Mouse (Mus musculus) CH12.LX (cell line): Measurements from ENCODE around the gene Npm3. TPM values are rescaled to one million over a fixed set of nuclear protein-coding genes. Genes with fewer than 3 reads are reported as not detected.

Experiments used
- DNase-seq: peaks from one replicate; pipeline ENCODE4 v3.0.0-alpha.2; 2013; ENCODE audit errors: extremely low read depth
- H3K27ac ChIP-seq: 2 replicates; pipeline ENCODE4 v1.5.1; 2012; ENCODE audit warnings: low read depth, mild to moderate bottlenecking, control low read depth, moderate library complexity; ENCODE audit not compliant: insufficient read depth
- H3K27me3 ChIP-seq: replicated peaks from 2 replicates; pipeline ENCODE3; 2012; ENCODE audit warnings: inconsistent platforms
- H3K36me3 ChIP-seq, 2 experiments: replicated peaks in 1 of 2; 2 replicates each; pipeline versions ENCODE3 to v1.6.1; 2012; ENCODE audit warnings: inconsistent platforms in 1 of 2, low read length in 1 of 2, mild to moderate bottlenecking in 1 of 2, mixed read lengths in 1 of 2, moderate library complexity in 1 of 2; ENCODE audit not compliant: control insufficient read depth in 1 of 2, insufficient read depth in 1 of 2
- H3K4me1 ChIP-seq, 2 experiments: 2 replicates each; pipeline ENCODE4 v1.6.1; 2012; ENCODE audit warnings: inconsistent platforms in 1 of 2, moderate library complexity in 1 of 2; ENCODE audit not compliant: insufficient read depth in 2 of 2, control insufficient read depth in 1 of 2
- H3K4me2 ChIP-seq: 2 replicates; pipeline ENCODE4 v1.6.1; 2012; ENCODE audit warnings: low read depth, mild to moderate bottlenecking, control low read depth; ENCODE audit not compliant: poor library complexity, insufficient read depth, severe bottlenecking
- H3K4me3 ChIP-seq, 3 experiments: fragments of 150-350 bp in 1 of 3; sonication (generic) in 1 of 3; replicated peaks in 1 of 3; 2 replicates each; pipeline versions ENCODE3 to v1.5.1; 2011 to 2012; ENCODE audit warnings: low read depth in 2 of 3, low read length in 2 of 3, mild to moderate bottlenecking in 2 of 3, moderate library complexity in 2 of 3, control low read depth in 1 of 3, improper control_type of control experiment in 1 of 3, inconsistent platforms in 1 of 3, mixed read lengths in 1 of 3; ENCODE audit not compliant: poor library complexity in 1 of 3
- H3K79me2 ChIP-seq: replicated peaks from 2 replicates; pipeline ENCODE4 v1.6.1; 2012; ENCODE audit warnings: mild to moderate bottlenecking, moderate library complexity; ENCODE audit not compliant: control insufficient read depth, poor library complexity, insufficient read depth, severe bottlenecking; ENCODE audit errors: extremely low read depth
- H3K9ac ChIP-seq: 2 replicates; pipeline ENCODE4 v1.6.1; 2012; ENCODE audit warnings: low read depth, mild to moderate bottlenecking, control low read depth, moderate library complexity; ENCODE audit not compliant: insufficient read depth
- H3K9me3 ChIP-seq: replicated peaks from 2 replicates; pipeline ENCODE3; 2012; ENCODE audit warnings: low read length, inconsistent platforms, mixed read lengths
- E2F4 ChIP-seq: IDR thresholded peaks from 2 replicates; pipeline ENCODE4 v1.6.1; 2011; ENCODE audit warnings: low read depth, low read length, improper control_type of control experiment; ENCODE audit not compliant: insufficient replicate concordance
- ELF1 ChIP-seq: IDR thresholded peaks from 2 replicates; pipeline ENCODE4 v1.6.1; 2014; ENCODE audit warnings: low read depth, mild to moderate bottlenecking, inconsistent platforms, low read length, improper control_type of control experiment
- ETS1 ChIP-seq: conservative IDR thresholded peaks from 2 replicates; pipeline ENCODE4 v1.6.1; 2012; ENCODE audit warnings: low read depth, mild to moderate bottlenecking, inconsistent platforms, low read length, improper control_type of control experiment, moderate library complexity
- GABPA ChIP-seq: IDR thresholded peaks from 2 replicates; pipeline ENCODE4 v1.6.1; 2012; ENCODE audit warnings: low read depth, low read length, improper control_type of control experiment, inconsistent platforms; ENCODE audit not compliant: insufficient replicate concordance
- HCFC1 ChIP-seq: IDR thresholded peaks from 2 replicates; pipeline ENCODE4 v1.6.1; 2012; ENCODE audit warnings: low read depth, mild to moderate bottlenecking, inconsistent platforms, low read length, improper control_type of control experiment
- IRF4 ChIP-seq: IDR thresholded peaks from 2 replicates; pipeline ENCODE4 v1.6.1; 2014; ENCODE audit warnings: low read depth, mild to moderate bottlenecking, inconsistent platforms, low read length, improper control_type of control experiment
- JUN ChIP-seq: IDR thresholded peaks from 2 replicates; pipeline ENCODE4 v1.6.1; 2011; ENCODE audit warnings: low read depth, mild to moderate bottlenecking, low read length, improper control_type of control experiment, moderate library complexity; ENCODE audit not compliant: insufficient read depth
- JUND ChIP-seq: conservative IDR thresholded peaks from 2 replicates; pipeline ENCODE4 v1.6.1; 2011; ENCODE audit warnings: low read depth, low read length, improper control_type of control experiment
- KAT2A ChIP-seq: IDR thresholded peaks from 2 replicates; pipeline ENCODE4 v1.6.1; 2012; ENCODE audit warnings: low read length, improper control_type of control experiment, inconsistent platforms; ENCODE audit not compliant: insufficient replicate concordance
- MAFK ChIP-seq: IDR thresholded peaks from 2 replicates; pipeline ENCODE4 v1.6.1; 2011; ENCODE audit warnings: low read length, improper control_type of control experiment; ENCODE audit not compliant: insufficient replicate concordance
- MYC ChIP-seq: IDR thresholded peaks from 2 replicates; pipeline ENCODE4 v1.6.1; 2011; ENCODE audit warnings: low read depth, mild to moderate bottlenecking, improper control_type of control experiment, low read length
- NRF1 ChIP-seq: IDR thresholded peaks from 2 replicates; pipeline ENCODE4 v1.6.1; 2014; ENCODE audit warnings: low read depth, mild to moderate bottlenecking, inconsistent platforms, low read length, improper control_type of control experiment, moderate library complexity
- PAX5 ChIP-seq: IDR thresholded peaks from 2 replicates; pipeline ENCODE4 v1.6.1; 2012; ENCODE audit warnings: low read length, inconsistent platforms, mixed read lengths
- POLR2AphosphoS2 ChIP-seq: IDR thresholded peaks from 2 replicates; pipeline ENCODE4 v1.6.1; 2011; ENCODE audit warnings: low read depth, low read length, improper control_type of control experiment
- RCOR1 ChIP-seq: conservative IDR thresholded peaks from 2 replicates; pipeline ENCODE4 v1.6.1; 2012; ENCODE audit warnings: low read depth, mild to moderate bottlenecking, inconsistent platforms, low read length, improper control_type of control experiment
- SMC3 ChIP-seq: IDR thresholded peaks from 2 replicates; pipeline ENCODE4 v1.6.1; 2011; ENCODE audit warnings: low read depth, low read length, improper control_type of control experiment
- UBTF ChIP-seq: IDR thresholded peaks from 2 replicates; pipeline ENCODE4 v1.6.1; 2012; ENCODE audit warnings: low read depth, mild to moderate bottlenecking, inconsistent platforms, low read length, improper control_type of control experiment, moderate library complexity
- ZC3H11A ChIP-seq: IDR thresholded peaks from 2 replicates; pipeline ENCODE4 v1.6.1; 2012; ENCODE audit warnings: low read depth, mild to moderate bottlenecking, inconsistent platforms, low read length, improper control_type of control experiment
- ZMIZ1 ChIP-seq: IDR thresholded peaks from 2 replicates; pipeline ENCODE4 v1.6.1; 2012; ENCODE audit warnings: low read depth, mild to moderate bottlenecking, inconsistent platforms, low read length, improper control_type of control experiment
- ZNF384 ChIP-seq: IDR thresholded peaks from 2 replicates; pipeline ENCODE4 v1.6.1; 2012; ENCODE audit warnings: low read depth, low read length, improper control_type of control experiment, inconsistent platforms
- dilution Hi-C: fragments of 300-500 bp; cut with MboI; formaldehyde crosslinking; loops from 2 replicates; pipeline ENCODE4 v1.14.3; 2020; ENCODE audit warnings: low sequenced_read_pairs; ENCODE audit not compliant: extremely low pct_unique_long_range_greater_than_20kb, extremely low pct_ligation_motif_present
- in situ Hi-C: fragments of 300-500 bp; cut with MboI; formaldehyde crosslinking; loops from 3 replicates; pipeline ENCODE4 v1.14.3; 2019; ENCODE audit warnings: low sequenced_read_pairs, low pct_ligation_motif_present, low pct_unique_long_range_greater_than_20kb, mixed read lengths
- polyA plus RNA-seq: library from polyadenylated mRNA; unstranded; fragments of >175 nt; gene quantifications from 2 replicates; pipeline ENCODE4 v1.2.1, GENCODE M21; 2012; ENCODE audit warnings: low read depth; ENCODE audit not compliant: insufficient read length
- total RNA-seq, 2 experiments: library from RNA; depleted of rRNA; stranded (reverse); fragments of 300-350 nt in 1 of 2; fragments of >200 nt in 1 of 2; gene quantifications; 2 replicates each; pipeline ENCODE4 v1.2.3; 2012 to 2014

The Npm3 gene
- total and polyA plus RNA-seq, 3 experiments, result 189 to 237 (median 225) TPM

- no peak for TF ChIP-seq JUN
- no peak for TF ChIP-seq MYC
- no peak for TF ChIP-seq ZMIZ1
- no peak for TF ChIP-seq JUND
- TF ChIP-seq ETS1, result no peak
- TF ChIP-seq HCFC1, result no peak
- Histone ChIP-seq H3K4me1 (no peaks in the 10 kb centered on the region), H3K4me2 (no peak overlapping the region), H3K27ac (no peak overlapping the region), H3K27me3 (peaks cover 17% of the 10 kb centered on the region), H3K4me3 (no peak overlapping the region), H3K9me3 (no peaks in the 10 kb centered on the region), H3K36me3 (no peaks in the 10 kb centered on the region), H3K79me2 (no peaks in the 10 kb centered on the region), H3K9ac (no peak overlapping the region)
- DNase-seq, result no peak
- in situ Hi-C loops (no loop called here), dilution Hi-C loops (no loop called here)
Measured at GRCm38 (mm10) chr19:45734191-45734590, 15.2 kb downstream of the Npm3 start.

- dilution Hi-C loops (no loop called here), in situ Hi-C loops (no loop called here)
- no peak overlapping the region for H3K27ac ChIP-seq
- H3K4me1 ChIP-seq, result no peaks in the 10 kb centered on the region
- H3K27me3 ChIP-seq, result peaks cover 18% of the 10 kb centered on the region
- H3K36me3 ChIP-seq, result no peaks in the 10 kb centered on the region
- no peak overlapping the region for H3K9ac ChIP-seq
- H3K79me2 ChIP-seq, result no peaks in the 10 kb centered on the region
- no peaks in the 10 kb centered on the region for H3K9me3 ChIP-seq
- no peak overlapping the region for H3K4me3 ChIP-seq
- TF ChIP-seq RCOR1, result no peak
- no peak for TF ChIP-seq E2F4
- no peak for DNase-seq
- no peak overlapping the region for H3K4me2 ChIP-seq
Measured at GRCm38 (mm10) chr19:45733564-45733963, 15.8 kb downstream of the Npm3 start.

GRCm38 (mm10) chr19:45731658-45732057, 17.7 kb downstream of the Npm3 start:
- TF ChIP-seq HCFC1, result no peak
- no peak for TF ChIP-seq ZC3H11A
- TF ChIP-seq IRF4, result no peak
- no peak for TF ChIP-seq SMC3
- no peak for TF ChIP-seq JUN
- no peak for TF ChIP-seq POLR2AphosphoS2
- TF ChIP-seq KAT2A, result no peak
- no peak for TF ChIP-seq ZNF384
- TF ChIP-seq ELF1, result no peak
- TF ChIP-seq UBTF, result no peak
- no peak for TF ChIP-seq MAFK
- no peak for TF ChIP-seq NRF1
- no peak for TF ChIP-seq GABPA
- no peak for TF ChIP-seq PAX5
- H3K9ac ChIP-seq, result no peak overlapping the region
- H3K4me1 ChIP-seq, result peaks cover 0 to 5% of the 10 kb centered on the region in 2 experiments; a peak in 1 of 4 replicates
- no peak overlapping the region for H3K4me2 ChIP-seq
- in situ Hi-C loops (no loop called here), dilution Hi-C loops (no loop called here)
- no peaks in the 10 kb centered on the region for H3K36me3 ChIP-seq
- no peak for DNase-seq
- H3K9me3 ChIP-seq, result no peaks in the 10 kb centered on the region
- H3K4me3 ChIP-seq, result no peak overlapping the region
- no peaks in the 10 kb centered on the region for H3K79me2 ChIP-seq
- no peak overlapping the region for H3K27ac ChIP-seq
- H3K27me3 ChIP-seq, result peaks cover 20% of the 10 kb centered on the region
